Mouse (Mus musculus) forebrain, embryonic 14.5 days (tissue): Measurements from ENCODE around the gene Sem1. TPM values are rescaled to one million over a fixed set of nuclear protein-coding genes. Genes with fewer than 3 reads are reported as not detected.
A peak's percentile ranks its signal among the peaks of the same experiment; 100 is the strongest.

Experiments
- ATAC-seq: fragments of 200-750 bp; cut with Nextera tagmentation; 2 replicates; pipeline ENCODE4 v1.8.0; 2017; ENCODE audit warnings: mild to moderate bottlenecking, moderate library complexity
- DNase-seq: peaks from one replicate; pipeline ENCODE4 v3.0.0-alpha.2; 2015; ENCODE audit warnings: low spot score
- H3K27ac ChIP-seq: fragments of 300-500 bp; sonication (generic); 2 replicates; pipeline ENCODE4 v1.5.1; 2014; ENCODE audit warnings: low read depth, mild to moderate bottlenecking, control low read depth, low read length, moderate library complexity
- H3K27me3 ChIP-seq: fragments of 300-500 bp; sonication (generic); replicated peaks from 2 replicates; pipeline ENCODE4 v1.6.1; 2014; ENCODE audit warnings: low read length, control low read depth, mixed read lengths; ENCODE audit not compliant: control insufficient read depth, insufficient read depth
- H3K36me3 ChIP-seq: fragments of 300-500 bp; sonication (generic); 2 replicates; pipeline ENCODE4 v1.6.1; 2014; ENCODE audit warnings: low read length, control low read depth; ENCODE audit not compliant: control insufficient read depth, insufficient read depth
- H3K4me1 ChIP-seq: fragments of 300-500 bp; sonication (generic); 2 replicates; pipeline ENCODE4 v1.6.1; 2014; ENCODE audit warnings: antibody characterized with exemption, low read length, control low read depth; ENCODE audit not compliant: control insufficient read depth, insufficient read depth
- H3K4me2 ChIP-seq: fragments of 300-500 bp; sonication (generic); 2 replicates; pipeline ENCODE4 v1.6.1; 2014; ENCODE audit warnings: mild to moderate bottlenecking, control low read depth, low read length
- H3K4me3 ChIP-seq: fragments of 300-500 bp; sonication (generic); 2 replicates; pipeline ENCODE4 v1.5.1; 2014; ENCODE audit warnings: low read depth, low read length, control low read depth
- H3K9ac ChIP-seq: fragments of 300-500 bp; sonication (generic); 2 replicates; pipeline ENCODE4 v1.6.1; 2014; ENCODE audit warnings: mild to moderate bottlenecking, low read length, control low read depth, moderate library complexity
- H3K9me3 ChIP-seq: fragments of 300-500 bp; sonication (generic); replicated peaks from 2 replicates; pipeline ENCODE4 v1.6.1; 2016; ENCODE audit warnings: low read length, control low read depth, mixed read lengths; ENCODE audit not compliant: control insufficient read depth
- WGBS: fragments of 180-500 bp; shearing (Covaris S2); extraction: QIAGEN DNeasy Blood & Tissue Kit; methylation state at CpG from one replicate; pipeline ENCODE4 v1.1.7; 2014; 5-methylcytosine and 5-hydroxymethylcytosine counted together
- polyA plus RNA-seq: library from polyadenylated mRNA; unstranded; fragments of >200 nt; fragmentation: Nextera tagmentation; extraction: Ambion mirVana; gene quantifications from 2 replicates; pipeline ENCODE4 v1.2.1, GENCODE M21; 2014

Gene Sem1
- polyA plus RNA-seq, result 219 and 261 TPM in 2 replicates

- 2% methylated on average over 59 of the region's 59 CpGs for WGBS
- H3K4me2 ChIP-seq, result peak within 1 kb of the TSS; percentile 70
- ATAC-seq (peak; percentile 99), DNase-seq (peak; percentile 95)
- peak within 1 kb of the TSS; percentile 85 for H3K27ac ChIP-seq
- H3K9me3 ChIP-seq, result no peaks in the 10 kb centered on the region
- peaks cover 15% of the 10 kb centered on the region for H3K4me1 ChIP-seq
- no peaks in the 10 kb centered on the region for H3K27me3 ChIP-seq
- peak within 1 kb of the TSS; percentile 89 for H3K4me3 ChIP-seq
- no peaks in the 10 kb centered on the region for H3K36me3 ChIP-seq
- H3K9ac ChIP-seq, result peak within 1 kb of the TSS; percentile 99
These were observed at the start of gene Sem1 for GRCm38 (mm10) chr6:6578304-6579149. Gene Sem1, minus strand, starts transcription at chr6:6578663.

- WGBS, result 45% methylated on average over 16 of the region's 16 CpGs
- H3K9ac ChIP-seq, result no peak overlapping the region; the same call in 1 of the 2 replicates
- DNase-seq, result peak; percentile 73
- no peaks in the 10 kb centered on the region for H3K36me3 ChIP-seq
- no peak overlapping the region for H3K4me2 ChIP-seq
- no peak overlapping the region for H3K4me3 ChIP-seq
- peaks cover 6% of the 10 kb centered on the region; the same call in 1 of the 2 replicates for H3K4me1 ChIP-seq
- H3K27me3 ChIP-seq, result no peaks in the 10 kb centered on the region
- H3K9me3 ChIP-seq, result no peaks in the 10 kb centered on the region
- no peak overlapping the region for H3K27ac ChIP-seq
- no peak for ATAC-seq
These were observed 44.6 kb upstream of the Sem1 start for GRCm38 (mm10) chr6:6622846-6623749.

GRCm38 (mm10) chr6:6603561-6604544 lies 25.4 kb upstream of the Sem1 start:
- Histone ChIP-seq H3K4me1 (peaks cover 3% of the 10 kb centered on the region; the same call in 1 of the 2 replicates), H3K9me3 (no peaks in the 10 kb centered on the region), H3K9ac (no peak overlapping the region), H3K4me2 (peak overlapping the region; percentile 6; the same call in 1 of the 2 replicates), H3K27ac (peak overlapping the region; percentile 21; the same call in 1 of the 2 replicates), H3K27me3 (no peaks in the 10 kb centered on the region), H3K4me3 (no peak overlapping the region), H3K36me3 (no peaks in the 10 kb centered on the region)
- ATAC-seq (peak; percentile 89), DNase-seq (peak; percentile 82)
- WGBS, result 3% methylated on average over 8 of the region's 8 CpGs

DNA sequence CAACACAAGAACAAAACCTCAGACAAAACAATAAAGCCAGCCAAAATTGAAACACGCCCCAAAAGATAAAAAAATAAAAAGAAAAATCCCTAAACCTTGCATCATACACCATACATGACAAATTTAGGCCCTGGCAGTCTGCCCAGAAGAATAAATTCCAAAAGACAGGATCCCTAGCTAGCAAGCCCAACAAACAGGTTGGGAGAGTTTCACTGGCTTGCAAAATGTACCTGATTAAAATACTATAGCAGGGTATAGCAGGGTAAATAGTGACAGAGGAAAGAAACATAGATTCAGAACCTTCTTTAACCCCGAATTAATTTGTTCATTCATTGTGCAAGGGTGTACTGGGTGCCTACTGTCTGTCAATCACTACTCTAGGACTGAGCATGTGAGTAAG lies 7.8 kb upstream of the Sem1 start:
- Histone ChIP-seq H3K4me1 (no peaks in the 10 kb centered on the region), H3K9me3 (no peaks in the 10 kb centered on the region), H3K27ac (no peak overlapping the region), H3K4me2 (no peak overlapping the region), H3K9ac (no peak overlapping the region), H3K27me3 (no peaks in the 10 kb centered on the region), H3K36me3 (no peaks in the 10 kb centered on the region), H3K4me3 (no peak overlapping the region)
- WGBS, result 89% methylated on average over 2 of the region's 2 CpGs
- ATAC-seq, result no peak
- DNase-seq, result no peak

DNA sequence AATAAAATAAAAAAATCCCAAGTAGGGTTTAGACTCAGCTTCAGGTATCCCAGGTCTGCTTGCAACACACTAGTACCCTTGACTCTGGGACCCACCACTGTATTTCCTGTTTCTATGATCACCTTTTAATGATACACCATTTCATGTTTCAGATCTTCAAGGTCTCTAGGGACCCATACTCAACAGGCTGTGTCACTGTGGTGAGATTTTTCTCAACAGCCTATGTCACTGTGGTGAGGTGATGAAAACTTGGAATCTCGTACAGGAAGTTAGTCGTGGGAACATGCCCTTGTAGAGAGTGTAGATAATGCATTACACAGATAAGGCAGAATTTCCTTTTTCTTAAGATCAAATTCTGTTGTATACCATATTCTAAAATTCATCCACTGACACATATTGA lies 3.4 kb upstream of the Sem1 start:
- H3K4me2 ChIP-seq, result no peak overlapping the region
- H3K27me3 ChIP-seq, result no peaks in the 10 kb centered on the region
- ATAC-seq (no peak), DNase-seq (no peak)
- no peak overlapping the region for H3K9ac ChIP-seq
- no peak overlapping the region for H3K27ac ChIP-seq
- peaks cover 4% of the 10 kb centered on the region for H3K4me1 ChIP-seq
- 78% methylated on average over 2 of the region's 2 CpGs for WGBS
- no peak overlapping the region for H3K4me3 ChIP-seq
- no peaks in the 10 kb centered on the region for H3K36me3 ChIP-seq
- H3K9me3 ChIP-seq, result no peaks in the 10 kb centered on the region

DNA sequence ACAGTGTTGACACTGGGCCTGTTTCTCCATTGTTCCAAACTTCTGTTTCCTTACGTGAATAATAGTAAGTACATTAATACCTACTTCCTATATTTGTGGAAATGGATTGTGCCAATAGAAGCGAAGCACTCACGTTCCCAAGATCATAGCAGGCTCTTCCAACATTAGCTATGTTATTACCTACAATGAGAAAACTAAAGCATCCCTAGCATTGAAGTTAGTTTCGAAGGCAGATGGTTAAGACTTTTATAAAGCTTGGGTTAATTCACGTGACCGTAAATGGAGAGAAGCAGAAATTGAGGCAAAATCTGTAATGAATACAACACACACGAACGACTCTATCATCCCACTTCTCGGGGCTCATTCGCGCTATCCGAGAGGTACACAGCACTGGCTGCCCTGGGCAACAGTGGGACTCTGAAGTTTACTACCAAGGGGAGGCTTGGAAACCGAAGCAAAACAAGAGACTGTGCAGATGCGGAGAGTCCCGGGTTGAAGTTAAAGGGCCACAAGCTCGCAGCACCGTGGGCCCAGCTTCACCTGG lies 650 bp downstream of the Sem1 start:
- H3K4me1 ChIP-seq, result peaks cover 15% of the 10 kb centered on the region
- no peaks in the 10 kb centered on the region for H3K36me3 ChIP-seq
- H3K4me2 ChIP-seq, result peak overlapping the region; percentile 70
- H3K27me3 ChIP-seq, result no peaks in the 10 kb centered on the region
- H3K4me3 ChIP-seq, result peak overlapping the region; percentile 89
- WGBS, result 4% methylated on average over 17 of the region's 17 CpGs
- DNase-seq (peak; percentile 32), ATAC-seq (peak; percentile 52; the same call in 1 of the 2 replicates)
- H3K9ac ChIP-seq, result peak overlapping the region; percentile 99
- H3K27ac ChIP-seq, result peak overlapping the region; percentile 85
- no peaks in the 10 kb centered on the region for H3K9me3 ChIP-seq

DNA sequence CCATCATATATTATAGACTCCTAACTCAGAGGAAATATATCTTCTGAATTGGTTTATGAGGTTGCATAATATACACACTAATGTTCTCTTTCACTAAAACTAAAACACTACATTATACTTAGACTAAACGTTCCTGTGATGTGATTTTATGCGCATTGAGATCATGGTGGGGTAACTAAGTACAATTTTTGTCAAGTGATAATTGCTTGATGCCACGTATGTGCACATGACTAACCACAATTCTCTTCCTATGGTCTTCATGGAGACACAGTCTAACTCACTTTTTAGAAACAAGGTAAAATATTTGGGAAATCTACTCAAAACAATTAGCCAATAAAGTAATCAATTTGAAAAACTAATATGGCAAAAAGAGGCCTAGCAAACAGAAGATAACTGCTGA lies 1.2 kb downstream of the Sem1 start:
- Histone ChIP-seq H3K4me3 (peak overlapping the region; percentile 89), H3K4me1 (peaks cover 19% of the 10 kb centered on the region), H3K4me2 (peak overlapping the region; percentile 70), H3K27ac (no peak overlapping the region), H3K36me3 (no peaks in the 10 kb centered on the region), H3K9me3 (no peaks in the 10 kb centered on the region), H3K27me3 (no peaks in the 10 kb centered on the region), H3K9ac (peak overlapping the region; percentile 99)
- no peak for ATAC-seq
- WGBS, result 69% methylated on average over 3 of the region's 3 CpGs
- DNase-seq, result no peak

DNA sequence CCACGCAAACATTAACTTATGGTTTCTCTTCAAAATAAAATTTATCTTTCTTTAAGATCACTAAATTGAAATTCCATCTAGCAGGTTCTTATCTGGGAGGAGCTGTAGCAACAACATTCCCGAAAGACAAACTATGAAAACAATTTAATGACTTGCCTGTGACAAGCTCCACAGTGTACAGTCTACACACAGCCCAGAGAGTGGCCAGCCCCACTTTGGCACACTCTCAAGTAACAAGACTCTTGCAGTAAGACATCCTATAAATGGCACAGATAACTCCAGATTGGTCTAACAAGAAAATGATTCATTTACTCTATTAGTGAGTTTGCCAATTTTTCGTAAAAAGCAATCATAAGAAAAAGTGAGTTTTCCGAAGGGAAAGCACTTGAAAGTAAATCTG lies 2.7 kb downstream of the Sem1 start:
- no peaks in the 10 kb centered on the region for H3K9me3 ChIP-seq
- peak overlapping the region; percentile 20; the same call in 1 of the 2 replicates for H3K4me2 ChIP-seq
- H3K36me3 ChIP-seq, result no peaks in the 10 kb centered on the region
- DNase-seq (peak; percentile 5), ATAC-seq (no peak)
- no peak overlapping the region for H3K27ac ChIP-seq
- H3K27me3 ChIP-seq, result no peaks in the 10 kb centered on the region
- no peak overlapping the region for H3K9ac ChIP-seq
- H3K4me1 ChIP-seq, result peaks cover 26% of the 10 kb centered on the region
- 81% methylated on average over 4 of the region's 4 CpGs for WGBS
- H3K4me3 ChIP-seq, result no peak overlapping the region
